Mouse (Mus musculus) megakaryocyte, embryonic 14.5 days (primary cell): ENCODE data around the gene Dram1. TPM values are rescaled to one million over a fixed set of nuclear protein-coding genes. Genes with fewer than 3 reads are reported as not detected.

Source experiments
- H3K27me3 ChIP-seq: replicated peaks from 2 replicates; pipeline ENCODE3; 2012; ENCODE audit warnings: inconsistent platforms
- H3K36me3 ChIP-seq: replicated peaks from 2 replicates; pipeline ENCODE3; 2012; ENCODE audit warnings: low read length, inconsistent platforms, mixed read lengths
- H3K4me1 ChIP-seq: 2 replicates; pipeline ENCODE4 v1.6.1; 2012; ENCODE audit warnings: inconsistent platforms
- H3K4me3 ChIP-seq: replicated peaks from 2 replicates; pipeline ENCODE3; 2012; ENCODE audit warnings: moderate library complexity, mild to moderate bottlenecking, inconsistent platforms
- H3K9me3 ChIP-seq: 2 replicates; pipeline ENCODE4 v1.6.1; 2012; ENCODE audit warnings: inconsistent platforms
- FLI1 ChIP-seq: IDR thresholded peaks from 2 replicates; pipeline ENCODE4 v1.6.1; 2012; ENCODE audit warnings: low read length, inconsistent platforms, mixed read lengths
- GATA1 ChIP-seq: IDR thresholded peaks from 3 replicates; pipeline ENCODE4 v1.6.1; 2012; ENCODE audit warnings: mixed read lengths, low read length, inconsistent platforms, borderline replicate concordance
- polyA plus RNA-seq: library from polyadenylated mRNA; stranded (reverse); fragments of >175 nt; gene quantifications from 2 replicates; pipeline ENCODE4 v1.2.3, GENCODE M21; 2012; ENCODE audit warnings: low replicate concordance; ENCODE audit not compliant: insufficient read depth

The Dram1 gene
- polyA plus RNA-seq, 1 experiment, result 0.72 TPM

- H3K27me3 ChIP-seq, result peaks cover 28% of the 10 kb centered on the region
- TF ChIP-seq FLI1 (no peak), GATA1 (no peak)
- peaks cover 3% of the 10 kb centered on the region for H3K9me3 ChIP-seq
- H3K36me3 ChIP-seq, result no peaks in the 10 kb centered on the region
- no peak overlapping the region for H3K4me3 ChIP-seq
- peaks cover 18% of the 10 kb centered on the region for H3K4me1 ChIP-seq
Measured at GRCm38 (mm10) chr10:88352549-88352948, 26.3 kb downstream of the Dram1 start.

GRCm38 (mm10) chr10:88351411-88352103 lies 27.3 kb downstream of the Dram1 start:
- peaks cover 20% of the 10 kb centered on the region for H3K27me3 ChIP-seq
- no peaks in the 10 kb centered on the region; the same call in 1 of the 2 replicates for H3K9me3 ChIP-seq
- no peak overlapping the region for H3K4me3 ChIP-seq
- no peak for TF ChIP-seq FLI1
- no peak for TF ChIP-seq GATA1
- H3K4me1 ChIP-seq, result peaks cover 8% of the 10 kb centered on the region
- H3K36me3 ChIP-seq, result no peaks in the 10 kb centered on the region

GRCm38 (mm10) chr10:88350687-88351086 lies 28.2 kb downstream of the Dram1 start:
- peaks cover 7% of the 10 kb centered on the region for H3K4me1 ChIP-seq
- H3K36me3 ChIP-seq, result no peaks in the 10 kb centered on the region
- no peak overlapping the region for H3K4me3 ChIP-seq
- no peak for TF ChIP-seq GATA1
- TF ChIP-seq FLI1, result no peak
- no peaks in the 10 kb centered on the region for H3K9me3 ChIP-seq
- H3K27me3 ChIP-seq, result peaks cover 12% of the 10 kb centered on the region

GRCm38 (mm10) chr10:88349800-88350199 lies 29.1 kb downstream of the Dram1 start:
- Histone ChIP-seq H3K36me3 (no peaks in the 10 kb centered on the region), H3K9me3 (no peaks in the 10 kb centered on the region), H3K4me1 (peaks cover 7% of the 10 kb centered on the region), H3K27me3 (peaks cover 9% of the 10 kb centered on the region), H3K4me3 (no peak overlapping the region)
- TF ChIP-seq GATA1, result no peak
- TF ChIP-seq FLI1, result no peak

- H3K4me3 ChIP-seq, result peak overlapping the region; percentile 17
- no peaks in the 10 kb centered on the region for H3K9me3 ChIP-seq
- no peaks in the 10 kb centered on the region for H3K36me3 ChIP-seq
- no peak for TF ChIP-seq GATA1
- TF ChIP-seq FLI1, result no peak
- H3K27me3 ChIP-seq, result peaks cover 2% of the 10 kb centered on the region
- peaks cover 3% of the 10 kb centered on the region; the same call in 1 of the 2 replicates for H3K4me1 ChIP-seq
Measured at GRCm38 (mm10) chr10:88346454-88347245, 32.2 kb downstream of the Dram1 start.

GRCm38 (mm10) chr10:88345899-88346401 lies 32.9 kb downstream of the Dram1 start:
- TF ChIP-seq FLI1 (no peak), GATA1 (no peak)
- peaks cover 2% of the 10 kb centered on the region for H3K27me3 ChIP-seq
- peaks cover 3% of the 10 kb centered on the region; the same call in 1 of the 2 replicates for H3K4me1 ChIP-seq
- H3K4me3 ChIP-seq, result peak overlapping the region; percentile 17
- no peaks in the 10 kb centered on the region for H3K9me3 ChIP-seq
- no peaks in the 10 kb centered on the region for H3K36me3 ChIP-seq

GRCm38 (mm10) chr10:88341368-88341767 lies 37.5 kb downstream of the Dram1 start:
- Histone ChIP-seq H3K4me1 (peaks cover 2% of the 10 kb centered on the region; the same call in 1 of the 2 replicates), H3K9me3 (no peaks in the 10 kb centered on the region; the same call in 1 of the 2 replicates), H3K36me3 (no peaks in the 10 kb centered on the region), H3K4me3 (no peak overlapping the region), H3K27me3 (no peaks in the 10 kb centered on the region)
- TF ChIP-seq FLI1 (no peak), GATA1 (no peak)

- Histone ChIP-seq H3K36me3 (no peaks in the 10 kb centered on the region), H3K4me3 (no peak overlapping the region), H3K27me3 (no peaks in the 10 kb centered on the region), H3K9me3 (peaks cover 4% of the 10 kb centered on the region), H3K4me1 (no peaks in the 10 kb centered on the region; the same call in 1 of the 2 replicates)
- TF ChIP-seq GATA1 (no peak), FLI1 (no peak)
Measured at GRCm38 (mm10) chr10:88340660-88341059, 38.2 kb downstream of the Dram1 start.

- Histone ChIP-seq H3K4me3 (no peak overlapping the region), H3K4me1 (peaks cover 7% of the 10 kb centered on the region), H3K36me3 (no peaks in the 10 kb centered on the region), H3K9me3 (peaks cover 3% of the 10 kb centered on the region), H3K27me3 (peaks cover 4% of the 10 kb centered on the region)
- TF ChIP-seq GATA1 (no peak), FLI1 (no peak)
Measured at GRCm38 (mm10) chr10:88330695-88331094, 48.2 kb downstream of the Dram1 start.

GRCm38 (mm10) chr10:88328056-88328450 lies 50.8 kb downstream of the Dram1 start:
- no peak for TF ChIP-seq GATA1
- no peak for TF ChIP-seq FLI1
- Histone ChIP-seq H3K27me3 (peaks cover 6% of the 10 kb centered on the region), H3K9me3 (no peaks in the 10 kb centered on the region), H3K36me3 (no peaks in the 10 kb centered on the region), H3K4me1 (peaks cover 7% of the 10 kb centered on the region), H3K4me3 (no peak overlapping the region)
